Mouse (Mus musculus) naive thymus-derived CD4-positive, alpha-beta T cell, adult 2 months (primary cell): ENCODE results near the gene Nup214.
"Not testable (repeated sequence)": the region's sequence is repeated elsewhere in the genome, so short reads cannot be mapped to it uniquely, and the experiment has no call there.

Experiments used
- DNase-seq: peaks from one replicate; pipeline ENCODE4 v3.0.0-alpha.2; 2011; ENCODE audit warnings: low read depth

The Nup214 gene

GRCm38 (mm10) chr2:31964191-31964590 lies 10.0 kb upstream of the Nup214 start:
- no peak for DNase-seq

- DNase-seq, result peak; percentile 79
Measured at GRCm38 (mm10) chr2:31965110-31965509, 9.1 kb upstream of the Nup214 start.

GRCm38 (mm10) chr2:31966801-31967200 lies 7.4 kb upstream of the Nup214 start:
- DNase-seq, result no peak

- DNase-seq, result no peak
Measured at GRCm38 (mm10) chr2:31972589-31972988, 1.6 kb upstream of the Nup214 start.

GRCm38 (mm10) chr2:31974809-31975371 lies 654 bp downstream of the Nup214 start:
- DNase-seq, result no peak

- no peak for DNase-seq
Measured at GRCm38 (mm10) chr2:31987774-31988173, 13.5 kb downstream of the Nup214 start.

- DNase-seq, result no peak
Measured at GRCm38 (mm10) chr2:31990961-31991360, 16.7 kb downstream of the Nup214 start.

- DNase-seq, result no peak
Measured at GRCm38 (mm10) chr2:31994896-31995295, 20.7 kb downstream of the Nup214 start.

GRCm38 (mm10) chr2:31996060-31996459 lies 21.8 kb downstream of the Nup214 start:
- DNase-seq, result no peak

- no peak for DNase-seq
Measured at GRCm38 (mm10) chr2:31997539-31997938, 23.3 kb downstream of the Nup214 start.

- peak; percentile 57 for DNase-seq
Measured at GRCm38 (mm10) chr2:31998443-31998842, 24.2 kb downstream of the Nup214 start.

GRCm38 (mm10) chr2:32008311-32008710 lies 34.1 kb downstream of the Nup214 start:
- no peak for DNase-seq

GRCm38 (mm10) chr2:32008716-32009115 lies 34.5 kb downstream of the Nup214 start:
- DNase-seq, result no peak

- no peak for DNase-seq
Measured at GRCm38 (mm10) chr2:32019704-32020103, 45.5 kb downstream of the Nup214 start.

GRCm38 (mm10) chr2:32020229-32020628 lies 46.0 kb downstream of the Nup214 start:
- no peak for DNase-seq

- no peak for DNase-seq
Measured at GRCm38 (mm10) chr2:32024372-32024771, 50.1 kb downstream of the Nup214 start.

- peak; percentile 50 for DNase-seq
Measured at GRCm38 (mm10) chr2:32029636-32030035, 55.4 kb downstream of the Nup214 start.

GRCm38 (mm10) chr2:32033436-32033835 lies 59.2 kb downstream of the Nup214 start:
- DNase-seq, result peak; percentile 22

GRCm38 (mm10) chr2:32034206-32034605 lies 60.0 kb downstream of the Nup214 start:
- DNase-seq, result peak; percentile 31

- DNase-seq, result peak; percentile 70
Measured at GRCm38 (mm10) chr2:32037279-32037858, 63.1 kb downstream of the Nup214 start.

- DNase-seq, result peak; percentile 57
Measured at GRCm38 (mm10) chr2:32038661-32039081, 64.4 kb downstream of the Nup214 start.

- not testable (repeated sequence) for DNase-seq
Measured at GRCm38 (mm10) chr2:32040646-32041045, 66.4 kb downstream of the Nup214 start.

GRCm38 (mm10) chr2:32041087-32041486 lies 66.9 kb downstream of the Nup214 start:
- peak; percentile 19 for DNase-seq

- peak; percentile 22 for DNase-seq
Measured at GRCm38 (mm10) chr2:32043836-32044235, 69.6 kb downstream of the Nup214 start.
